Mouse (Mus musculus) hindbrain, embryonic 13.5 days (tissue): ENCODE data around the gene Ephb1. TPM values are rescaled to one million over a fixed set of nuclear protein-coding genes. Genes with fewer than 3 reads are reported as not detected.

Experiments used
- ATAC-seq: fragments of 200-750 bp; cut with Nextera tagmentation; 2 replicates; pipeline ENCODE4 v1.8.0; 2017; ENCODE audit warnings: moderate TSS enrichment; ENCODE audit not compliant: low FRiP score
- H3K27ac ChIP-seq: fragments of 300-500 bp; sonication (generic); 2 replicates; pipeline ENCODE4 v1.5.1; 2015; ENCODE audit warnings: inconsistent platforms, mild to moderate bottlenecking, moderate library complexity
- H3K27me3 ChIP-seq: fragments of 300-500 bp; sonication (generic); 2 replicates; pipeline ENCODE4 v1.6.1; 2015; ENCODE audit warnings: mild to moderate bottlenecking, inconsistent platforms
- H3K36me3 ChIP-seq: fragments of 300-500 bp; sonication (generic); 2 replicates; pipeline ENCODE4 v1.6.1; 2015; ENCODE audit warnings: mild to moderate bottlenecking, inconsistent platforms
- H3K4me1 ChIP-seq: fragments of 300-500 bp; sonication (generic); replicated peaks from 2 replicates; pipeline ENCODE4 v1.6.1; 2015; ENCODE audit warnings: inconsistent platforms
- H3K4me2 ChIP-seq: fragments of 300-500 bp; sonication (generic); 2 replicates; pipeline ENCODE4 v1.6.1; 2015; ENCODE audit warnings: inconsistent platforms, mild to moderate bottlenecking, moderate library complexity
- H3K4me3 ChIP-seq: fragments of 300-500 bp; sonication (generic); 2 replicates; pipeline ENCODE4 v1.5.1; 2015; ENCODE audit warnings: mild to moderate bottlenecking, inconsistent platforms
- H3K9ac ChIP-seq: fragments of 300-500 bp; sonication (generic); 2 replicates; pipeline ENCODE4 v1.6.1; 2015; ENCODE audit warnings: mild to moderate bottlenecking, inconsistent platforms
- H3K9me3 ChIP-seq: fragments of 300-500 bp; sonication (generic); 2 replicates; pipeline ENCODE4 v1.6.1; 2016; ENCODE audit warnings: inconsistent platforms
- WGBS: fragments of 180-500 bp; shearing (Covaris S2); methylation state at CpG from one replicate; pipeline ENCODE4 v1.1.7; 2015; 5-methylcytosine and 5-hydroxymethylcytosine counted together
- polyA plus RNA-seq: library from polyadenylated mRNA; unstranded; fragments of >200 nt; fragmentation: Nextera tagmentation; extraction: Ambion mirVana; gene quantifications from 2 replicates; pipeline ENCODE4 v1.2.1, GENCODE M21; 2015

Ephb1 gene
- polyA plus RNA-seq: 45.4 and 51.9 TPM in 2 replicates

DNA sequence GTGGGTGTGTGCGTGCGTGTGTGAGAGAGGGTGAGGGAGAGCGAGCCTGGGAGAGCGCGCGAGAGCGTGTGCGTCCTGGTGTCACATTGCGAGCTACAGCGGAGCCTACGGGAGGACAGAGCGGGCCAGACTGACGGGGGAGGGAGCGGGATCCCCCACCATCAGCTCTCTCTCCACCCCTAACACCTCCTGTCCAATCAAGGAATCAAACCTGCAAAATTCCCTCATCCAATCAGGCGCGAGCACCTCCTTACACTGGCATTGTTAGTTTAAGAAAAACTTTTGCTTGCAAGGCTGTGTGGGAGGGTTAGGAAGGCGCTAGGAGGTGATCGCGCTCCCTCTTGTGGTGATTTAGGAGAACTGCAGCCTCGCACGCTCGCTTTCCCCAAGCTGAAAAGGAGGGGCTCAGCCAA is at the start of gene Ephb1:
Gene Ephb1 (minus strand): TSS at position 133 of the 413 bp plus-strand sequence.
- H3K27me3 ChIP-seq: peaks cover 55% of the 10 kb centered on the region

DNA sequence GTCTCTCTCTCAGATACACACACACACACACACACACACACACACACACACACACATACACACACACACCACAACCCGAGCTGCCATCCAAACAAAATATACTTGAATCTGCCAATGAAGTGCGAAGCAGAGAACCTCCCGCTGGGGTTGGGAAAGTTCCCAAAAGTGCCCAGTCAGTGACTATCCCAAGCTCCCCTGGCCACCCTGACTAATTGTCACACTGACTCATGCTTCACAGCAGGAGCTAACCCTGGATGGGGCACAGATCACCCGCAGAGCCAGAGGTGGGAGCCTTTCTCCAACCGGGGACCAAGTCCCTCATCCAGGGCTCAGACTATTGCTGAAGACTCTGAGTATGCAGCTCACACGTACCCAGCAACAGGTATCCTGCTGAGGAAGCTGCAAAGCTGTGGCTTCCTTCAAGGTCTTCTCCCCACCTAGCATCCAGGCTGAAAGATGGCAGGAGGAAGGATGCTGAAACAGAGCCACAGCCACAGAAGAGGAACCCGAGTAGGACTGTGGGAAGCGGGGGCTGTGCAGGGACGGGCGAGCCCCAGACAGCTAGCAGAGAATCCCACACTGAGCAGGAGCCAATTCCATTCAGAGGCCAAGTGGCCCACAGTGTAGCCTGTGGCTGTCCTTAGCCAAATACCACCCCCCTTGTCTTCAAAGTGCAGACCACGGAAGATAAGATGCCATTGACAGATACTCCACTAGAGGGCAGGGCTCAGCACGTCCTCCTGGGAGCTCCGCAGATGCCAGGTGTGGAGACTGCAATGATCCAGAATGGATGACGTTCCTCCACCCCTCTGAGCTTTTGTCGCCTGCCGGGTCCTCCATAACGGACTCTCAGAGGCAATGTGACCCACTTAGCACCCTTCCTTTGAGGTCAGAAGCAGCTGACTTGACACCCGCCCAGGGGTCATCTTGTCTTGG is 48.9 kb upstream of the Ephb1 start:
- Histone ChIP-seq H3K27me3 (peaks cover 13% of the 10 kb centered on the region; the same call in 1 of the 2 replicates), H3K4me3 (no peak overlapping the region), H3K4me1 (peaks cover 16% of the 10 kb centered on the region), H3K9me3 (no peaks in the 10 kb centered on the region), H3K27ac (no peak overlapping the region), H3K9ac (no peak overlapping the region), H3K4me2 (no peak overlapping the region), H3K36me3 (no peaks in the 10 kb centered on the region)
- ATAC-seq: no peak
- WGBS: 31% methylated on average over 18 of the region's 18 CpGs

More for the DNA sequence above, at the start of gene Ephb1:
- peak within 1 kb of the TSS; percentile 88 for H3K4me3 ChIP-seq
- H3K27ac ChIP-seq: peak within 1 kb of the TSS; percentile 91
- H3K4me2 ChIP-seq: peak within 1 kb of the TSS; percentile 93
- peak; percentile 95 for ATAC-seq
- 0% methylated on average over 22 of the region's 22 CpGs for WGBS
- H3K36me3 ChIP-seq: no peaks in the 10 kb centered on the region
- no peaks in the 10 kb centered on the region for H3K9me3 ChIP-seq
- H3K9ac ChIP-seq: peak within 1 kb of the TSS; percentile 97
- H3K4me1 ChIP-seq: peaks cover 36% of the 10 kb centered on the region

DNA sequence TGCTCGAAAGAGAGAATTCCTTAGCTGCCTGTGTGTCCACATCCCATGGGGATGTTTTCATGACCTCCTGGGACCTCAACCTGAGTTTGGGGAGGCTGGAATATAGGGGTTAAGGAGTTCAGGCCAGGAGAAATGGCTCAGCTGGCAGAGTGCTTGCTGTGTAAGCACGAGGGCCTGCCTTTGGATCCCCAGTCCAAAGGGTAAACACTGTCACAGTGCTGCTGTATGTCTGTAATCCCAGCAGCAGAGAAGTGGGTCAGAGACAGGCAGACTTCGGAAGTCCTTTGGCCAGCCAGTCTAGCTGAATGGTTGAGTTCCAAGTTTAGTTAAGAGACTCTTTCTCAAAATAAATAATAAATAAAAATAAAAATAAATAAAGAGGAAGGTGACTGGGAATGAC is 48.2 kb upstream of the Ephb1 start:
- Histone ChIP-seq H3K9me3 (peaks cover 4% of the 10 kb centered on the region; the same call in 1 of the 2 replicates), H3K4me2 (no peak overlapping the region), H3K9ac (no peak overlapping the region), H3K4me1 (peaks cover 16% of the 10 kb centered on the region), H3K4me3 (no peak overlapping the region), H3K27me3 (peaks cover 13% of the 10 kb centered on the region; the same call in 1 of the 2 replicates), H3K27ac (no peak overlapping the region), H3K36me3 (no peaks in the 10 kb centered on the region)
- 68% methylated on average over 3 of the region's 3 CpGs for WGBS
- ATAC-seq: no peak

- Histone ChIP-seq H3K4me2 (no peak overlapping the region), H3K36me3 (no peaks in the 10 kb centered on the region), H3K9me3 (no peaks in the 10 kb centered on the region), H3K9ac (no peak overlapping the region), H3K4me1 (no peaks in the 10 kb centered on the region), H3K27ac (no peak overlapping the region), H3K4me3 (no peak overlapping the region), H3K27me3 (no peaks in the 10 kb centered on the region)
- WGBS: 51% methylated on average over 8 of the region's 8 CpGs
- no peak for ATAC-seq
Observed at GRCm38 (mm10) chr9:102388266-102388665, 33.8 kb upstream of the Ephb1 start.

GRCm38 (mm10) chr9:102386816-102387215 is 32.3 kb upstream of the Ephb1 start:
- no peak overlapping the region for H3K9ac ChIP-seq
- no peaks in the 10 kb centered on the region for H3K4me1 ChIP-seq
- H3K27ac ChIP-seq: no peak overlapping the region
- no peaks in the 10 kb centered on the region for H3K36me3 ChIP-seq
- H3K4me3 ChIP-seq: no peak overlapping the region
- no peaks in the 10 kb centered on the region for H3K9me3 ChIP-seq
- no peaks in the 10 kb centered on the region for H3K27me3 ChIP-seq
- no peak for ATAC-seq
- no peak overlapping the region for H3K4me2 ChIP-seq
- 97% methylated on average over 9 of the region's 9 CpGs for WGBS

DNA sequence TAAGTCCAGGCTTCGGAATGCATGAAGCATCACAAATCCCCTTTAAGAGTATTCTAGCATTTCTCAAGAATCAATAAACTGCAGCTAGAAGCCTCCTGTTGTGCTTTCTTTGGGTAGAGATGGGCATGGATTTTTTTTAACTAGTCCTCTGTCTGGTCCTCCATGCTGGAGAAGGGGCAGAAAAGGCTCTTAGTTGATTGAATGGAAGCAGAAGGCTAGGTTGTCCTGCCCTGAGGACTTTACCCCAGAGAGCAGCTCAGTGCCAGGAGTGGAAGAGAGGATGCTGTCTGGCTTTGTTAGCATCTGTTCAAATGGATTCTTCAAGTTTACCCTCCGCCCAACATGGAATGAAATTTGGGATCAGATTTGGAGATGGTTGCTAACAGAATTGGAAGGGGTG is 25.7 kb upstream of the Ephb1 start:
- ATAC-seq: no peak
- H3K27me3 ChIP-seq: no peaks in the 10 kb centered on the region
- H3K4me1 ChIP-seq: no peaks in the 10 kb centered on the region
- H3K9me3 ChIP-seq: no peaks in the 10 kb centered on the region
- 96% methylated on average over 2 of the region's 2 CpGs for WGBS
- H3K36me3 ChIP-seq: no peaks in the 10 kb centered on the region
- H3K4me3 ChIP-seq: no peak overlapping the region
- no peak overlapping the region for H3K4me2 ChIP-seq
- H3K27ac ChIP-seq: no peak overlapping the region
- H3K9ac ChIP-seq: no peak overlapping the region

- no peak for ATAC-seq
- H3K4me2 ChIP-seq: no peak overlapping the region
- no peak overlapping the region for H3K4me3 ChIP-seq
- no peaks in the 10 kb centered on the region for H3K4me1 ChIP-seq
- H3K9me3 ChIP-seq: no peaks in the 10 kb centered on the region
- no peaks in the 10 kb centered on the region for H3K36me3 ChIP-seq
- no peak overlapping the region for H3K9ac ChIP-seq
- H3K27ac ChIP-seq: no peak overlapping the region
- WGBS: 90% methylated on average over 5 of the region's 5 CpGs
- no peaks in the 10 kb centered on the region for H3K27me3 ChIP-seq
Observed at GRCm38 (mm10) chr9:102374661-102375060, 20.2 kb upstream of the Ephb1 start.

DNA sequence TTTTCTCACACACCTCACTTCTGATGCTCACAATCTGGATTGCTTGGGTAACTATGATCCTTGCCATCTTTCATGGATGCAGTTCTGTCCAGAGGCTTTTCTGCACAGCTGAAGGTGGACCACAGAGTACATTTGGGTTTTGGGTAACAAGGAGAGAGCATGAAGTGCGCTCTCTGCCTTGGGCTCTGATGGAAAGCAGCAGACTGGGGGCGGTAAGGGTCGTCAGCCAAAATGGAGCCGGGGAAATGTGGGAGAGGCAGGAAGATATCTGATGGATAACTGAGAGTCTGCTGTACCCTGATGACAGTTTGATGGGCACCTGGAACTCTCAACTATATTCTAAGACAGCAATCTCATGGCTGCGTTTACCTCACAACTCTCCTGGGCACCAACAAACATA is 19.4 kb upstream of the Ephb1 start:
- Histone ChIP-seq H3K27me3 (no peaks in the 10 kb centered on the region), H3K9me3 (no peaks in the 10 kb centered on the region), H3K36me3 (no peaks in the 10 kb centered on the region), H3K4me1 (no peaks in the 10 kb centered on the region), H3K9ac (no peak overlapping the region), H3K4me2 (no peak overlapping the region), H3K4me3 (no peak overlapping the region), H3K27ac (no peak overlapping the region)
- ATAC-seq: no peak
- 88% methylated on average over 5 of the region's 5 CpGs for WGBS

GRCm38 (mm10) chr9:102371936-102372335 is 17.4 kb upstream of the Ephb1 start:
- no peak overlapping the region for H3K9ac ChIP-seq
- no peaks in the 10 kb centered on the region for H3K9me3 ChIP-seq
- no peaks in the 10 kb centered on the region for H3K27me3 ChIP-seq
- H3K4me2 ChIP-seq: no peak overlapping the region
- H3K36me3 ChIP-seq: no peaks in the 10 kb centered on the region
- H3K4me1 ChIP-seq: no peaks in the 10 kb centered on the region
- H3K4me3 ChIP-seq: no peak overlapping the region
- H3K27ac ChIP-seq: no peak overlapping the region
- 86% methylated on average over 3 of the region's 3 CpGs for WGBS
- ATAC-seq: no peak

- WGBS: 58% methylated on average over 14 of the region's 14 CpGs
- H3K9ac ChIP-seq: no peak overlapping the region
- no peak overlapping the region for H3K4me2 ChIP-seq
- H3K27me3 ChIP-seq: no peaks in the 10 kb centered on the region
- ATAC-seq: no peak
- H3K4me3 ChIP-seq: no peak overlapping the region
- H3K4me1 ChIP-seq: no peaks in the 10 kb centered on the region
- no peaks in the 10 kb centered on the region for H3K9me3 ChIP-seq
- no peak overlapping the region for H3K27ac ChIP-seq
- H3K36me3 ChIP-seq: no peaks in the 10 kb centered on the region
Observed at GRCm38 (mm10) chr9:102371036-102371770, 16.7 kb upstream of the Ephb1 start.

- H3K9me3 ChIP-seq: no peaks in the 10 kb centered on the region
- WGBS: 63% methylated on average over 8 of the region's 8 CpGs
- no peak overlapping the region for H3K4me3 ChIP-seq
- no peak overlapping the region for H3K4me2 ChIP-seq
- no peaks in the 10 kb centered on the region for H3K4me1 ChIP-seq
- H3K36me3 ChIP-seq: no peaks in the 10 kb centered on the region
- no peak overlapping the region for H3K27ac ChIP-seq
- H3K9ac ChIP-seq: no peak overlapping the region
- no peak for ATAC-seq
- no peaks in the 10 kb centered on the region for H3K27me3 ChIP-seq
Observed at GRCm38 (mm10) chr9:102370141-102370540, 15.6 kb upstream of the Ephb1 start.

- H3K27me3 ChIP-seq: no peaks in the 10 kb centered on the region
- WGBS: 82% methylated on average over 3 of the region's 3 CpGs
- H3K9me3 ChIP-seq: no peaks in the 10 kb centered on the region
- no peaks in the 10 kb centered on the region for H3K36me3 ChIP-seq
- no peak overlapping the region for H3K27ac ChIP-seq
- no peaks in the 10 kb centered on the region for H3K4me1 ChIP-seq
- H3K9ac ChIP-seq: no peak overlapping the region
- H3K4me2 ChIP-seq: no peak overlapping the region
- ATAC-seq: no peak
- H3K4me3 ChIP-seq: no peak overlapping the region
Observed at GRCm38 (mm10) chr9:102369141-102369540, 14.6 kb upstream of the Ephb1 start.
